Mouse (Mus musculus): ENCODE results near the gene Mbtps2. TPM values are rescaled to one million over a fixed set of nuclear protein-coding genes. Genes with fewer than 3 reads are reported as not detected.
A peak's percentile ranks its signal among the peaks of the same experiment; 100 is the strongest.

Mbtps2 gene
- polyA plus RNA-seq, 1 experiment from 2014 or later = 28.7 TPM

DNA sequence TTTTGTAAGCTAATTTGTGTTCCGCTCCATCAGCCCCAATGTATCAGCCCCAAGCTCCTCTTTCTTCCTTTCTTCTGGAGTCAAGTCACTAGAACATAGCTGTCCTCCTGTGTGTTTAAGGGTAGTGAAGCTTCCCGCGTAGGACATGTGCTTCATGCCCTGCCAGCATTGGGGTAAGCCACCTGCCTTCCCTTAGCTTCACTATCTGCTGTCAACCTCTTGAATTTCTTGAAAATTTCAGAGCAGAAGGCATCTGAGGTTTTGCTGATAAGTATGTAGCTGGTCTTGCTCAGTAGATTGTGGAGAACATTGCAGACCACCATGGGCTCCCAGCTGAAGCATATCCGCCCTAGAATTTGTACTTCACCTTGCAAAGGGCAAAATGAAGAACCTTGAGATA, 105.4 kb downstream of the Mbtps2 start:
- no peaks in the 10 kb centered on the region for H3K36me3 ChIP-seq (ENCODE audit: control insufficient read depth, insufficient read depth, low read length)
- ATAC-seq (ENCODE audit: insufficient number of reproducible peaks, low FRiP score, low TSS enrichment, low read depth) (no peak), DNase-seq (ENCODE audit: low spot score) (no peak)
- H3K4me1 ChIP-seq (ENCODE audit: control insufficient read depth, insufficient read depth, low read length) = no peaks in the 10 kb centered on the region
- no peak overlapping the region for H3K4me3 ChIP-seq (ENCODE audit: low read depth, low read length)
- no peak overlapping the region for H3K4me2 ChIP-seq (ENCODE audit: low read depth, severe bottlenecking)
- H3K27ac ChIP-seq (replicated peaks; ENCODE audit: low read depth, low read length) = no peak overlapping the region
- H3K9ac ChIP-seq (ENCODE audit: low read length) = no peak overlapping the region
- WGBS = 81% methylated on average over 4 of the region's 4 CpGs
- no peaks in the 10 kb centered on the region for H3K9me3 ChIP-seq (ENCODE audit: control insufficient read depth, low read length)
- H3K27me3 ChIP-seq (ENCODE audit: control insufficient read depth, insufficient read depth, low read length) = 0 out of 2 replicates have a peak, but pooled peaks cover 6% of the 10 kb centered on the region

DNA sequence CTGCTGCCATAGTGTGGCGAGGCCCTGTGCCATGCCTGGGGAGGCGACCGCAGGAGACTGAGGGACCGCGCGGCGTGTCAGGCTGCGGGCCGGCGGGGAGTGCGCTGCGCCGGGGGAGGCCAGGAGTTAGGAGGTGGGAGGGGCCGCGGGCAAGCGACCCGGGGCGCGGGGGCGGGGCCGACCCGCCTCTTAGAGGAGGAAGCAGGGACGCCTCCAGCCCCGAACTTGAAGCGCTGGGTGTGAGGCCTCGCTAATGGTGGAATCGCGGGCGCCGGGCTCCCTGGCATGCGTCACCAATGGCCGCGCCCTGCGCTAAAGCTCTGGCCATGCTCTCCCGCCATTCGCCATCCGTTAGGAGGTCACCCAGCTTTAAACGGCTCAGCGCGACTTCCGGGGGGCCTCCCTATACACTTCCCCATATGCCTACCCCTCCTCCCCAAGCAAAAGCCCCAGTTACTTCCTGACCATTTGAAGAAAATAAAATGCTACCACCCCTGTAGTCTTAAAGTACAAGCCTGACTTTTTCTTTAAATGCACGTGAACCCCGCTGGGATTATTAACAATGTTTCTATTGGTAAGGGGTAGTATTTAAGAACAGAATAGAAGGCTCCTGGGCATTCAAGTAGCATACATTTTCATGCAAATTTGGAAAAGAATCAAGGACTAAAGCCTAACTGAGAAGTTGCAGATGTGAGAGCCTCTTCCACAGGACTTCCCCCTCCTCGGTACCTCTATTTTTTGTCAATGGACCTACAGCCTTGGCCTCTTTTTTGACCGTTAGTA, 106.4 kb downstream of the Mbtps2 start, which contains the start of gene Sms:
TSS of gene Sms (minus strand) at position 344 of the 783 bp plus-strand sequence.
- Histone ChIP-seq H3K27me3 (ENCODE audit: control insufficient read depth, insufficient read depth, low read length) (0 out of 2 replicates have a peak, but pooled peaks cover 6% of the 10 kb centered on the region), H3K4me1 (ENCODE audit: control insufficient read depth, insufficient read depth, low read length) (no peaks in the 10 kb centered on the region), H3K4me3 (ENCODE audit: low read depth, low read length) (peak within 1 kb of the TSS; percentile 61), H3K9me3 (ENCODE audit: control insufficient read depth, low read length) (no peaks in the 10 kb centered on the region), H3K9ac (ENCODE audit: low read length) (peak within 1 kb of the TSS; percentile 78), H3K4me2 (ENCODE audit: low read depth, severe bottlenecking) (peak within 1 kb of the TSS; percentile 41), H3K27ac (replicated peaks; ENCODE audit: low read depth, low read length) (peak within 1 kb of the TSS; percentile 68), H3K36me3 (ENCODE audit: control insufficient read depth, insufficient read depth, low read length) (no peaks in the 10 kb centered on the region)
- ATAC-seq (ENCODE audit: insufficient number of reproducible peaks, low FRiP score, low TSS enrichment, low read depth) (peak; percentile 89), DNase-seq (ENCODE audit: low spot score) (peak; percentile 78)
- 29% methylated on average over 21 of the region's 45 CpGs for WGBS

DNA sequence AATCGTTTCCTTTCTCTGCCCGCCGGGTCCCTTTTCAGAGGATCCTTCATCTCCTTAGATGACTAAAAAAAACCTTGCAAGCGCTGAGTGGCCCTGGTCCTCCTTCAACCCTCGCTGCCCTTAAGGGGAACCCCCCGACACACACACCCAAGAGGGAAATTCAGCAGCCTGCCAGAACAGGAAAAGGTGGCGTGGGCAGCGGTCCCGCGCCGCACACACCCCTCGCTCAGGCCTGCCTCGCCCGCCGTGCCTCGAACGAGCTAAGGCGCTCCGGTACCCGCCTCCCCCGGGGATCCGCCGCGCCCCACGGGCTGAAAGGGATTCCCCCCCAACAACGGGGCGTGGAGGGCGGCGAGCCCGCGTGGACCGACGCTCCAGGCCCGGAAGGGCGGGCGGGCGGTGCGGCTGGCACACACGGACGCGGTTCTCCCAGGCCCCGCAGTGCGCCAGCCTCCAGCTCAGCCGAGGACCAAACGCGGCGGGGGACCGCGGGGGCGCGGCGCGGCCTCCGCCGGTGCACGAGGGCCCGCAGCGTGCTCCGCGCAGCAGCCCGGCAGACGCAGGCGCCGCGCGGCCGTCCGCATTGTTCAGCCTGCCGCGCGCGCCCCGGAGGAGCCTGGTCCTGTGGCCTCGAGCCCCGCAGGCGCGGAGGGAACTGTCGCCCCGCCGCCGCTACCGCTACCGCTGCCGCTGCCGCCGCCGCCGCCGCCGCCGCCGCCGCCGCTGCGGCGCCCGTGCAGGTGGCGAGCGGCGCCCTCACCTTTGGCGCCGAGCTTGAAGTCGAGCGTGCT, 107.2 kb downstream of the Mbtps2 start:
- Histone ChIP-seq H3K4me1 (ENCODE audit: control insufficient read depth, insufficient read depth, low read length) (no peaks in the 10 kb centered on the region), H3K4me3 (ENCODE audit: low read depth, low read length) (peak overlapping the region; percentile 61), H3K36me3 (ENCODE audit: control insufficient read depth, insufficient read depth, low read length) (no peaks in the 10 kb centered on the region), H3K4me2 (ENCODE audit: low read depth, severe bottlenecking) (peak overlapping the region; percentile 41), H3K9me3 (ENCODE audit: control insufficient read depth, low read length) (no peaks in the 10 kb centered on the region), H3K27me3 (ENCODE audit: control insufficient read depth, insufficient read depth, low read length) (0 out of 2 replicates have a peak, but pooled peaks cover 6% of the 10 kb centered on the region), H3K27ac (replicated peaks; ENCODE audit: low read depth, low read length) (peak overlapping the region; percentile 68), H3K9ac (ENCODE audit: low read length) (peak overlapping the region; percentile 78)
- peak; percentile 49 for DNase-seq (ENCODE audit: low spot score)
- peak; percentile 55 for ATAC-seq (ENCODE audit: insufficient number of reproducible peaks, low FRiP score, low TSS enrichment, low read depth)
- 23% methylated on average over 35 of the region's 104 CpGs for WGBS

DNA sequence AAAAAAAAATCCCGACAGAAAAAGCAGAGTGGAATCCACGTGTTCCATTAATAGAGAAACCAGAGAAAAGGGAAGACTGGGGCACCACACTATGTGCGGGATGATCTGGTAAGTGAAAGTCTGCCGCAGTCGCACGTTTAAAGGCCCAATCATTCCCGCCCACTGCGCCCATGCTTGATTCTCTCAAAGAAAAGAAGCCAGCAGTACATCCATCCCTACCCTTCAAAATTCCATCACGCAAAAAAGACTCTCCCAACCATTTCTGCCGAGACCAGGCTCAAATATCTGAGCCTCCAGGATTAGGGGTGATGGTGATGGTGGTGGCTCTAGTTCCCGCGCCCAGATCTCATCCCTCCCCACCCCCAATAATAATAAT, 107.8 kb downstream of the Mbtps2 start:
- 0 out of 2 replicates have a peak, but pooled peaks cover 6% of the 10 kb centered on the region for H3K27me3 ChIP-seq (ENCODE audit: control insufficient read depth, insufficient read depth, low read length)
- H3K36me3 ChIP-seq (ENCODE audit: control insufficient read depth, insufficient read depth, low read length) = no peaks in the 10 kb centered on the region
- H3K4me1 ChIP-seq (ENCODE audit: control insufficient read depth, insufficient read depth, low read length) = no peaks in the 10 kb centered on the region
- ATAC-seq (ENCODE audit: insufficient number of reproducible peaks, low FRiP score, low TSS enrichment, low read depth) (no peak), DNase-seq (ENCODE audit: low spot score) (peak; percentile 36)
- peak overlapping the region; percentile 61 for H3K4me3 ChIP-seq (ENCODE audit: low read depth, low read length)
- H3K9ac ChIP-seq (ENCODE audit: low read length) = peak overlapping the region; percentile 78
- no peaks in the 10 kb centered on the region for H3K9me3 ChIP-seq (ENCODE audit: control insufficient read depth, low read length)
- H3K4me2 ChIP-seq (ENCODE audit: low read depth, severe bottlenecking) = peak overlapping the region; percentile 41
- H3K27ac ChIP-seq (replicated peaks; ENCODE audit: low read depth, low read length) = no peak overlapping the region; the same call in 1 of the 2 replicates
- 15% methylated on average over 12 of the region's 12 CpGs for WGBS

DNA sequence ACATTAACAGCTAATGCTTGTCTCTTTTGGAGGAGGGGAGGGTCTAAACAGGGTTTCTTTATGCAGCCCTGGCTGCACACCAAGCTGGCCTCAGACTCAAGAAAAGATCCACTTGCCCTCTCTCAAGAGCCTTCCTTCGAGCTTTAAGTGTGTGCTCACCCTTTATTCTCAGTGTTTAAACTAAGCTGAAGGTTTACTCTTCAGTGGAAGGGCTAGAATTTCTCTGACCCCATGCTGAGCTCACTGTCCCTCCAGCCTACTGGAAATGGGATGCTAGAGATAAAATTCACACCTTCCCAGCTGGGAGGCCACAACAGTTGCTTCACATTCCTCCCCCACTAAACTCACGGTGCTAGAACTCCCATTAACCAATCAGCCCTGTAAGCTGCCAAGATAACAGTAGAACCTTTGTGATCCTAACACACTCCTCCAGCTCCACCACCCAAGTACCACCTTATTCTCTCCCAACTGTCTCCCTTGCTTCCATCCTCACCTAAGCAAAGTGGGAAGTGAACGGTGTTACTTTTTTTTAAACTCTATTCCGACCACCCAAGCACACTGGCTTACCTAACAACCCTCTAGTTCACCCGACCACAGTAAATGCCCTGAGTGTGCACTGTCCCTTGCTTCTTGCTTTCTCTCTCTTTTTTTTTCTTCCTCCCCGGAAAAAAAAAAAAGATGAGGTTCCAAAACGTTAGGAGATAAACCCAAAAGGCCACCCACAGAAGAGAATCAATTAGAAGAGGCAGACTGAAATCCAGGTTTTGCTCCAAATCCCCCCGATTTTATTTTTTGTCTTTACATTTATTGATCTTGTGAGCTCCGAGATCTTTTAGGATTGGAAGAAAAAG, 108.4 kb downstream of the Mbtps2 start:
- DNase-seq (ENCODE audit: low spot score) = no peak
- ATAC-seq (ENCODE audit: insufficient number of reproducible peaks, low FRiP score, low TSS enrichment, low read depth) = no peak
- WGBS = 25% methylated on average over 8 of the region's 9 CpGs
- 0 out of 2 replicates have a peak, but pooled peaks cover 6% of the 10 kb centered on the region for H3K27me3 ChIP-seq (ENCODE audit: control insufficient read depth, insufficient read depth, low read length)
- H3K27ac ChIP-seq (replicated peaks; ENCODE audit: low read depth, low read length) = no peak overlapping the region
- peak overlapping the region; percentile 41 for H3K4me2 ChIP-seq (ENCODE audit: low read depth, severe bottlenecking)
- peak overlapping the region; percentile 61 for H3K4me3 ChIP-seq (ENCODE audit: low read depth, low read length)
- H3K9ac ChIP-seq (ENCODE audit: low read length) = peak overlapping the region; percentile 78
- H3K9me3 ChIP-seq (ENCODE audit: control insufficient read depth, low read length) = no peaks in the 10 kb centered on the region
- H3K4me1 ChIP-seq (ENCODE audit: control insufficient read depth, insufficient read depth, low read length) = no peaks in the 10 kb centered on the region
- H3K36me3 ChIP-seq (ENCODE audit: control insufficient read depth, insufficient read depth, low read length) = no peaks in the 10 kb centered on the region

DNA sequence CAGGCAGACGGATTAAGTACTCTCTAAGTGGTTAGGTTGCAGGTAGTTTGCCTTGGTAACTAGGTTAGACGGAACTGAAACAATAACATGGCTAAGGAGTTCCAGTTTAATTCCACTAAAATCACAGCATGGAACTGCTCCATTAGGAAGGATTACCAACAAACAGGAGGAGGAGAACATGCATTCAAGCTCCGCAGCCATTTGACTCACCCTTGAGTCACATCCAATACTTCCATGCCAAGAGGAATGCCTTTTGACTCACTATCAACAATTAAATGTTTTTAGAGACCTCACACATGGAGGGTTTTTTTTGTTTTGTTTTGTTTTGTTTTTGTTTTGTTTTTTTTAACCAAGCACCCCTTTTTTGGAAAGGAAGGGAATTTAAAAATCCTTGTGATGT, 109.7 kb downstream of the Mbtps2 start:
- 75% methylated on average over 3 of the region's 3 CpGs for WGBS
- H3K4me1 ChIP-seq (ENCODE audit: control insufficient read depth, insufficient read depth, low read length) = no peaks in the 10 kb centered on the region
- H3K4me3 ChIP-seq (ENCODE audit: low read depth, low read length) = no peak overlapping the region
- H3K27ac ChIP-seq (replicated peaks; ENCODE audit: low read depth, low read length) = no peak overlapping the region
- DNase-seq (ENCODE audit: low spot score) (no peak), ATAC-seq (ENCODE audit: insufficient number of reproducible peaks, low FRiP score, low TSS enrichment, low read depth) (no peak)
- H3K9me3 ChIP-seq (ENCODE audit: control insufficient read depth, low read length) = no peaks in the 10 kb centered on the region
- no peaks in the 10 kb centered on the region for H3K36me3 ChIP-seq (ENCODE audit: control insufficient read depth, insufficient read depth, low read length)
- H3K9ac ChIP-seq (ENCODE audit: low read length) = no peak overlapping the region
- no peak overlapping the region for H3K4me2 ChIP-seq (ENCODE audit: low read depth, severe bottlenecking)
- 0 out of 2 replicates have a peak, but pooled peaks cover 6% of the 10 kb centered on the region for H3K27me3 ChIP-seq (ENCODE audit: control insufficient read depth, insufficient read depth, low read length)

DNA sequence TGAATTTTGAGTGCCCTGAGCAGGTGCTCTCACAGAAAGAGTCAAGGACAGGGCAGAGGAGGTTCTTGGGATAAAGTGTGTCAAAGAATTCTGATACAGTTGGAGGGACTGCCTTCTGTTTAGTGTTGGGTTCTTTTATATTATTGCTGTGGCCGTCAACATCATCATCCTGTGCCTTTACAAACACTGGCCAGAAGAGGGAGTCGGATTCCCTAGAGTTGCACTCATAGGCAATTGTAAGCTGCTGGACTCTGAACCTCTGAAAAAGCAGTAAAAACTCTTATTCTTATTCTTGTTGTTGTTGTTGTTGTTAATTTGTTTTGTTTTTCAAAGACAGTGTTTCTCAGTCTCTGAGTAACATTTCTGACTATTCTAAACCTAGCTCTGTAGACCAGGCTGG, 111.8 kb downstream of the Mbtps2 start:
- no peak for DNase-seq (ENCODE audit: low spot score)
- no peak overlapping the region for H3K9ac ChIP-seq (ENCODE audit: low read length)
- 57% methylated on average over 2 of the region's 2 CpGs for WGBS
- H3K9me3 ChIP-seq (ENCODE audit: control insufficient read depth, low read length) = no peaks in the 10 kb centered on the region
- no peaks in the 10 kb centered on the region for H3K36me3 ChIP-seq (ENCODE audit: control insufficient read depth, insufficient read depth, low read length)
- H3K4me2 ChIP-seq (ENCODE audit: low read depth, severe bottlenecking) = no peak overlapping the region
- no peak overlapping the region for H3K27ac ChIP-seq (replicated peaks; ENCODE audit: low read depth, low read length)
- ATAC-seq (ENCODE audit: insufficient number of reproducible peaks, low FRiP score, low TSS enrichment, low read depth) = no peak
- H3K4me3 ChIP-seq (ENCODE audit: low read depth, low read length) = no peak overlapping the region
- H3K4me1 ChIP-seq (ENCODE audit: control insufficient read depth, insufficient read depth, low read length) = no peaks in the 10 kb centered on the region
- 0 out of 2 replicates have a peak, but pooled peaks cover 2% of the 10 kb centered on the region for H3K27me3 ChIP-seq (ENCODE audit: control insufficient read depth, insufficient read depth, low read length)

Measured in limb, embryonic 11.5 days (tissue).